Mouse (Mus musculus): ENCODE results near the gene Hnrnph2. TPM values are rescaled to one million over a fixed set of nuclear protein-coding genes. Genes with fewer than 3 reads are reported as not detected.

Gene Hnrnph2
- polyA plus RNA-seq, 1 experiment from 2014 or later: 179 TPM

- H3K4me1 ChIP-seq (ENCODE audit: control insufficient read depth, insufficient read depth, low read length): no peaks in the 10 kb centered on the region
- H3K9ac ChIP-seq (ENCODE audit: low read length): no peak overlapping the region
- H3K4me2 ChIP-seq: no peak overlapping the region
- ATAC-seq (ENCODE audit: low FRiP score): no peak
- H3K27me3 ChIP-seq (ENCODE audit: control insufficient read depth, insufficient read depth, low read length): no peaks in the 10 kb centered on the region
- no peak for DNase-seq (ENCODE audit: low spot score, missing footprints)
- H3K36me3 ChIP-seq (ENCODE audit: control insufficient read depth, insufficient read depth, low read length): no peaks in the 10 kb centered on the region
- no peak overlapping the region for H3K4me3 ChIP-seq (ENCODE audit: low read depth, low read length)
- no peak overlapping the region for H3K27ac ChIP-seq (ENCODE audit: low read depth, low read length)
- no peaks in the 10 kb centered on the region for H3K9me3 ChIP-seq (ENCODE audit: control insufficient read depth, low read length)
- 46% methylated on average over 4 of the region's 4 CpGs for WGBS
Observed at GRCm38 (mm10) chrX:134609472-134609871, 8.5 kb downstream of the Hnrnph2 start.

- ATAC-seq (ENCODE audit: low FRiP score): no peak
- no peaks in the 10 kb centered on the region for H3K9me3 ChIP-seq (ENCODE audit: control insufficient read depth, low read length)
- no peak overlapping the region for H3K4me2 ChIP-seq
- H3K27me3 ChIP-seq (ENCODE audit: control insufficient read depth, insufficient read depth, low read length): no peaks in the 10 kb centered on the region
- no peak overlapping the region for H3K9ac ChIP-seq (ENCODE audit: low read length)
- no peak overlapping the region for H3K27ac ChIP-seq (ENCODE audit: low read depth, low read length)
- H3K4me3 ChIP-seq (ENCODE audit: low read depth, low read length): no peak overlapping the region
- 81% methylated on average over 4 of the region's 4 CpGs for WGBS
- DNase-seq (ENCODE audit: low spot score, missing footprints): no peak
- no peaks in the 10 kb centered on the region for H3K4me1 ChIP-seq (ENCODE audit: control insufficient read depth, insufficient read depth, low read length)
- no peaks in the 10 kb centered on the region for H3K36me3 ChIP-seq (ENCODE audit: control insufficient read depth, insufficient read depth, low read length)
Observed at GRCm38 (mm10) chrX:134610984-134611383, 10.0 kb downstream of the Hnrnph2 start.

GRCm38 (mm10) chrX:134612285-134612959, 11.4 kb downstream of the Hnrnph2 start:
- peak overlapping the region; percentile 54 for H3K27ac ChIP-seq (ENCODE audit: low read depth, low read length)
- ATAC-seq (ENCODE audit: low FRiP score) (peak; percentile 88), DNase-seq (ENCODE audit: low spot score, missing footprints) (peak; percentile 91)
- H3K36me3 ChIP-seq (ENCODE audit: control insufficient read depth, insufficient read depth, low read length): no peaks in the 10 kb centered on the region
- H3K4me3 ChIP-seq (ENCODE audit: low read depth, low read length): peak overlapping the region; percentile 15
- H3K4me1 ChIP-seq (ENCODE audit: control insufficient read depth, insufficient read depth, low read length): no peaks in the 10 kb centered on the region
- H3K9ac ChIP-seq (ENCODE audit: low read length): peak overlapping the region; percentile 51
- 19% methylated on average over 13 of the region's 15 CpGs for WGBS
- no peaks in the 10 kb centered on the region for H3K9me3 ChIP-seq (ENCODE audit: control insufficient read depth, low read length)
- peak overlapping the region; percentile 39 for H3K4me2 ChIP-seq
- H3K27me3 ChIP-seq (ENCODE audit: control insufficient read depth, insufficient read depth, low read length): no peaks in the 10 kb centered on the region

- no peak overlapping the region for H3K27ac ChIP-seq (ENCODE audit: low read depth, low read length)
- H3K27me3 ChIP-seq (ENCODE audit: control insufficient read depth, insufficient read depth, low read length): 0 out of 2 replicates have a peak, but pooled peaks cover 3% of the 10 kb centered on the region
- H3K4me2 ChIP-seq: no peak overlapping the region
- no peak overlapping the region for H3K9ac ChIP-seq (ENCODE audit: low read length)
- DNase-seq (ENCODE audit: low spot score, missing footprints) (no peak), ATAC-seq (ENCODE audit: low FRiP score) (no peak)
- no peaks in the 10 kb centered on the region for H3K9me3 ChIP-seq (ENCODE audit: control insufficient read depth, low read length)
- no peak overlapping the region for H3K4me3 ChIP-seq (ENCODE audit: low read depth, low read length)
- WGBS: 48% methylated on average over 2 of the region's 2 CpGs
- no peaks in the 10 kb centered on the region for H3K4me1 ChIP-seq (ENCODE audit: control insufficient read depth, insufficient read depth, low read length)
- H3K36me3 ChIP-seq (ENCODE audit: control insufficient read depth, insufficient read depth, low read length): no peaks in the 10 kb centered on the region
Observed at GRCm38 (mm10) chrX:134614306-134614705, 13.3 kb downstream of the Hnrnph2 start.

GRCm38 (mm10) chrX:134619695-134620094, 18.7 kb downstream of the Hnrnph2 start:
- Histone ChIP-seq H3K27ac (ENCODE audit: low read depth, low read length) (peak overlapping the region; percentile 55), H3K4me2 (peak overlapping the region; percentile 18; the same call in 1 of the 2 replicates), H3K4me3 (ENCODE audit: low read depth, low read length) (no peak overlapping the region), H3K9me3 (ENCODE audit: control insufficient read depth, low read length) (no peaks in the 10 kb centered on the region), H3K27me3 (ENCODE audit: control insufficient read depth, insufficient read depth, low read length) (peaks cover 15% of the 10 kb centered on the region; the same call in 1 of the 2 replicates), H3K4me1 (ENCODE audit: control insufficient read depth, insufficient read depth, low read length) (no peaks in the 10 kb centered on the region), H3K9ac (ENCODE audit: low read length) (no peak overlapping the region), H3K36me3 (ENCODE audit: control insufficient read depth, insufficient read depth, low read length) (no peaks in the 10 kb centered on the region)
- ATAC-seq (ENCODE audit: low FRiP score) (peak; percentile 69), DNase-seq (ENCODE audit: low spot score, missing footprints) (no peak)
- WGBS: 34% methylated on average over 9 of the region's 9 CpGs

GRCm38 (mm10) chrX:134620254-134620865, 19.4 kb downstream of the Hnrnph2 start:
- no peak overlapping the region for H3K9ac ChIP-seq (ENCODE audit: low read length)

GRCm38 (mm10) chrX:134621685-134622084, 20.7 kb downstream of the Hnrnph2 start:
- H3K4me2 ChIP-seq: no peak overlapping the region
- peaks cover 15% of the 10 kb centered on the region; the same call in 1 of the 2 replicates for H3K27me3 ChIP-seq (ENCODE audit: control insufficient read depth, insufficient read depth, low read length)
- no peaks in the 10 kb centered on the region for H3K36me3 ChIP-seq (ENCODE audit: control insufficient read depth, insufficient read depth, low read length)
- DNase-seq (ENCODE audit: low spot score, missing footprints) (peak; percentile 28), ATAC-seq (ENCODE audit: low FRiP score) (no peak)
- no peaks in the 10 kb centered on the region for H3K4me1 ChIP-seq (ENCODE audit: control insufficient read depth, insufficient read depth, low read length)
- WGBS: 83% methylated on average over 3 of the region's 3 CpGs
- H3K9me3 ChIP-seq (ENCODE audit: control insufficient read depth, low read length): no peaks in the 10 kb centered on the region
- H3K9ac ChIP-seq (ENCODE audit: low read length): no peak overlapping the region
- H3K27ac ChIP-seq (ENCODE audit: low read depth, low read length): no peak overlapping the region
- H3K4me3 ChIP-seq (ENCODE audit: low read depth, low read length): no peak overlapping the region

More at GRCm38 (mm10) chrX:134620254-134620865, 19.4 kb downstream of the Hnrnph2 start:
- H3K27ac ChIP-seq (ENCODE audit: low read depth, low read length): peak overlapping the region; percentile 55
- 37% methylated on average over 8 of the region's 8 CpGs for WGBS
- no peaks in the 10 kb centered on the region for H3K9me3 ChIP-seq (ENCODE audit: control insufficient read depth, low read length)
- H3K4me2 ChIP-seq: peak overlapping the region; percentile 18; the same call in 1 of the 2 replicates
- ATAC-seq (ENCODE audit: low FRiP score) (peak; percentile 85), DNase-seq (ENCODE audit: low spot score, missing footprints) (peak; percentile 87)
- no peak overlapping the region for H3K4me3 ChIP-seq (ENCODE audit: low read depth, low read length)
- H3K4me1 ChIP-seq (ENCODE audit: control insufficient read depth, insufficient read depth, low read length): no peaks in the 10 kb centered on the region
- peaks cover 15% of the 10 kb centered on the region; the same call in 1 of the 2 replicates for H3K27me3 ChIP-seq (ENCODE audit: control insufficient read depth, insufficient read depth, low read length)
- H3K36me3 ChIP-seq (ENCODE audit: control insufficient read depth, insufficient read depth, low read length): no peaks in the 10 kb centered on the region

- no peaks in the 10 kb centered on the region for H3K9me3 ChIP-seq (ENCODE audit: control insufficient read depth, low read length)
- H3K36me3 ChIP-seq (ENCODE audit: control insufficient read depth, insufficient read depth, low read length): no peaks in the 10 kb centered on the region
- H3K27me3 ChIP-seq (ENCODE audit: control insufficient read depth, insufficient read depth, low read length): peaks cover 11% of the 10 kb centered on the region; the same call in 1 of the 2 replicates
- no peak overlapping the region for H3K27ac ChIP-seq (ENCODE audit: low read depth, low read length)
- no peak overlapping the region for H3K9ac ChIP-seq (ENCODE audit: low read length)
- H3K4me1 ChIP-seq (ENCODE audit: control insufficient read depth, insufficient read depth, low read length): no peaks in the 10 kb centered on the region
- no peak overlapping the region for H3K4me2 ChIP-seq
- no peak overlapping the region for H3K4me3 ChIP-seq (ENCODE audit: low read depth, low read length)
- WGBS: 89% methylated on average over 4 of the region's 4 CpGs
- no peak for ATAC-seq (ENCODE audit: low FRiP score)
- no peak for DNase-seq (ENCODE audit: low spot score, missing footprints)
Observed at GRCm38 (mm10) chrX:134623350-134623749, 22.4 kb downstream of the Hnrnph2 start.

GRCm38 (mm10) chrX:134628200-134628599, 27.2 kb downstream of the Hnrnph2 start:
- H3K4me2 ChIP-seq: no peak overlapping the region
- H3K4me1 ChIP-seq (ENCODE audit: control insufficient read depth, insufficient read depth, low read length): no peaks in the 10 kb centered on the region
- no peak overlapping the region for H3K27ac ChIP-seq (ENCODE audit: low read depth, low read length)
- H3K9me3 ChIP-seq (ENCODE audit: control insufficient read depth, low read length): no peaks in the 10 kb centered on the region
- peaks cover 5% of the 10 kb centered on the region; the same call in 1 of the 2 replicates for H3K27me3 ChIP-seq (ENCODE audit: control insufficient read depth, insufficient read depth, low read length)
- DNase-seq (ENCODE audit: low spot score, missing footprints): no peak
- H3K9ac ChIP-seq (ENCODE audit: low read length): no peak overlapping the region
- H3K36me3 ChIP-seq (ENCODE audit: control insufficient read depth, insufficient read depth, low read length): no peaks in the 10 kb centered on the region
- no peak for ATAC-seq (ENCODE audit: low FRiP score)
- WGBS: 92% methylated on average over 2 of the region's 2 CpGs
- H3K4me3 ChIP-seq (ENCODE audit: low read depth, low read length): no peak overlapping the region

Data from midbrain, embryonic 11.5 days (tissue).